Mouse (Mus musculus) spleen, postnatal 4 days (tissue): ENCODE data around the gene Pglyrp1.
A peak's percentile ranks its signal among the peaks of the same experiment; 100 is the strongest.

ENCODE experiments used
- DNase-seq, 2 experiments: peaks; one replicate each; pipeline ENCODE4 v3.0.0; 2022; ENCODE audit warnings: low spot score in 2 of 2

Pglyrp1 gene

GRCm38 (mm10) chr7:18884745-18885422 is 13.8 kb downstream of the Pglyrp1 start:
- DNase-seq: no peak

GRCm38 (mm10) chr7:18886963-18887362 is 15.8 kb downstream of the Pglyrp1 start:
- DNase-seq: peak in 1 of 2 experiments; percentile 52

GRCm38 (mm10) chr7:18890848-18891247 is 19.7 kb downstream of the Pglyrp1 start:
- no peak for DNase-seq

- peak; percentile 80 to 91 for DNase-seq
Observed at GRCm38 (mm10) chr7:18891872-18892599, 20.9 kb downstream of the Pglyrp1 start.

- no peak for DNase-seq
Observed at GRCm38 (mm10) chr7:18893009-18893408, 21.9 kb downstream of the Pglyrp1 start.

GRCm38 (mm10) chr7:18893651-18894430 is 22.7 kb downstream of the Pglyrp1 start:
- DNase-seq: peak; percentile 59 to 80

- no peak for DNase-seq
Observed at GRCm38 (mm10) chr7:18896536-18896935, 25.4 kb downstream of the Pglyrp1 start.

GRCm38 (mm10) chr7:18900513-18900912 is 29.4 kb downstream of the Pglyrp1 start:
- no peak for DNase-seq

- DNase-seq: no peak
Observed at GRCm38 (mm10) chr7:18902486-18902885, 31.4 kb downstream of the Pglyrp1 start.

- no peak for DNase-seq
Observed at GRCm38 (mm10) chr7:18904971-18905370, 33.8 kb downstream of the Pglyrp1 start.

GRCm38 (mm10) chr7:18909797-18910196 is 38.7 kb downstream of the Pglyrp1 start:
- DNase-seq: no peak

- peak; percentile 95 to 96 for DNase-seq
Observed at GRCm38 (mm10) chr7:18910241-18910831, 39.2 kb downstream of the Pglyrp1 start, which contains the start of gene Ccdc61. Ccdc61 (minus strand) TSS chr7:18910415.

GRCm38 (mm10) chr7:18916254-18916653 is 45.1 kb downstream of the Pglyrp1 start:
- no peak for DNase-seq

GRCm38 (mm10) chr7:18917931-18918330 is 46.8 kb downstream of the Pglyrp1 start:
- no peak for DNase-seq

- no peak for DNase-seq
Observed at GRCm38 (mm10) chr7:18921069-18921468, 49.9 kb downstream of the Pglyrp1 start.

- DNase-seq: no peak
Observed at GRCm38 (mm10) chr7:18922807-18923206, 51.7 kb downstream of the Pglyrp1 start.

- DNase-seq: no peak
Observed at GRCm38 (mm10) chr7:18923267-18923666, 52.1 kb downstream of the Pglyrp1 start.

GRCm38 (mm10) chr7:18923711-18924191 is 52.6 kb downstream of the Pglyrp1 start:
- DNase-seq: no peak

- no peak for DNase-seq
Observed at GRCm38 (mm10) chr7:18924321-18924720, 53.2 kb downstream of the Pglyrp1 start.

- peak; percentile 72 to 83 for DNase-seq
Observed at GRCm38 (mm10) chr7:18925162-18925938, 54.2 kb downstream of the Pglyrp1 start, which contains the start of gene Nova2. Nova2 (plus strand) TSS chr7:18925888.
